Mouse (Mus musculus): Measurements from ENCODE around the gene Tsga13. TPM values are rescaled to one million over a fixed set of nuclear protein-coding genes. Genes with fewer than 3 reads are reported as not detected.

Gene Tsga13
- polyA plus RNA-seq (2012; rRNA removed), result not detected in 2 replicates

GRCm38 (mm10) chr6:30915473-30915872, at the start of gene Tsga13:
TSS of gene Tsga13 (minus strand) at chr6:30915573.

GRCm38 (mm10) chr6:30958736-30959540, 43.6 kb upstream of the Tsga13 start, which contains the start of gene Klf14:
TSS of gene Klf14 (minus strand) at chr6:30959078.

GRCm38 (mm10) chr6:30896195-30896985, 19.0 kb downstream of the Tsga13 start, which contains the start of gene Copg2:
TSS of gene Copg2 (minus strand) at chr6:30896794.

Other genes with a start within 250 kb of the Tsga13 start
- gene Cep41, start 221.8 kb downstream of the Tsga13 start, polyA plus RNA-seq (2012; rRNA removed), result 2.0 and 2.4 TPM in 2 replicates
- gene Mest, start 192.0 kb downstream of the Tsga13 start, polyA plus RNA-seq (2012; rRNA removed), result 24.3 and 35.4 TPM in 2 replicates
- gene Copg2, start 18.8 kb downstream of the Tsga13 start, polyA plus RNA-seq (2012; rRNA removed), result 4.9 and 6.1 TPM in 2 replicates
- 0.03 TPM in 1 of 2 replicates, not detected in the other for gene Klf14, start 43.5 kb upstream of the Tsga13 start, polyA plus RNA-seq (2012; rRNA removed)